Mouse (Mus musculus): ENCODE results near the gene Anapc16.

- TF ChIP-seq CTCF (IDR thresholded peaks at IDR 0.05; ENCODE audit: control insufficient read depth, insufficient read depth, insufficient read length), result no peak
- TF ChIP-seq MAX (IDR thresholded peaks at IDR 0.05), result no peak
- no peak for TF ChIP-seq USF1 (IDR thresholded peaks at IDR 0.05; ENCODE audit: low read depth)
- TF ChIP-seq CEBPB (IDR thresholded peaks at IDR 0.05; ENCODE audit: low read depth), result no peak
- TF ChIP-seq MYOD1 (IDR thresholded peaks at IDR 0.05; ENCODE audit: control insufficient read depth, insufficient read length, low read depth), result no peak
- no peak for TF ChIP-seq MYOG (IDR thresholded peaks at IDR 0.05; ENCODE audit: control insufficient read depth, extremely low read depth, insufficient read length)
- TF ChIP-seq FOSL1 (IDR thresholded peaks at IDR 0.05; ENCODE audit: insufficient read depth, low read length, poor library complexity, severe bottlenecking), result no peak
Measured at GRCm38 (mm10) chr10:59956681-59957080, 46.3 kb downstream of the Anapc16 start.

All from C2C12 (cell line).